Mouse (Mus musculus) spleen, adult 2 months (tissue): ENCODE measurements around the gene Haus3.

Experiments used
- CTCF ChIP-seq: fragments of 200-500 bp; IDR thresholded peaks from 2 replicates; pipeline ENCODE4 v1.5.1; 2011; ENCODE audit warnings: mild to moderate bottlenecking, inconsistent platforms; ENCODE audit not compliant: insufficient read depth, insufficient read length, insufficient replicate concordance; ENCODE audit errors: extremely low read depth
- POLR2A ChIP-seq: fragments of 200-500 bp; IDR thresholded peaks from 2 replicates; pipeline ENCODE4 v1.6.1; 2011; ENCODE audit warnings: low read depth, low read length, inconsistent platforms

GRCm38 (mm10) chr5:34196423-34196822, 27.1 kb upstream of the Haus3 start:
- no peak for TF ChIP-seq CTCF
- no peak; the same call in 1 of the 2 replicates for TF ChIP-seq POLR2A
